Mouse (Mus musculus) olfactory bulb, adult 2 months (tissue): ENCODE measurements around the gene 4930579F01Rik.

Experiments
- CTCF ChIP-seq: fragments of 200-500 bp; IDR thresholded peaks from 2 replicates; pipeline ENCODE4 v1.5.1; 2012; ENCODE audit warnings: low read depth, mild to moderate bottlenecking, low read length, moderate library complexity; ENCODE audit not compliant: insufficient read depth
- POLR2A ChIP-seq: fragments of 200-500 bp; IDR thresholded peaks from 2 replicates; pipeline ENCODE4 v1.6.1; 2012; ENCODE audit warnings: mild to moderate bottlenecking, low read depth, low read length, moderate library complexity; ENCODE audit not compliant: insufficient read depth

DNA sequence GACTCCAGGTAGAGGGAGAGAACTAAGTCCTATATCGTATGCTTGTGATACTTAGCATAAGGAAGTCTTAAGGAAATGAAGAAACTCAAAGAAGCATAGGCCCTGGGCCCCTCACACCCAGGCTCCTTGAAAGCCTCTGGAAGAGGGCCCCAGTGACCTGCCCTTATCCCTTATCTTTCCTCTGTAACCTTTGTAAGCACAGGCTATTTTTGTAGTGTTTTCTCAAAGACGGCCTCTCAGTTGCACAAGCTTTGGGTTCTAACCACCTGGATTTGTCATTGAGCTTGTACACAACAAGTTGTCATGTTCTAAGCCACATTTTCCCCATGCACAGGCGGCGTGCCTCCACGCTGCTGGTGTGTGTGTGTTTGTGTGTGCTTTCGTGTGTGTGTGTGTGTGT is 64.5 kb downstream of the 4930579F01Rik start:
- TF ChIP-seq CTCF (no peak), POLR2A (no peak)
